Mouse (Mus musculus): ENCODE measurements around the gene Aven.
"Not testable (repeated sequence)": the region's sequence is repeated elsewhere in the genome, so short reads cannot be mapped to it uniquely, and the experiment has no call there.

Gene Aven

DNA sequence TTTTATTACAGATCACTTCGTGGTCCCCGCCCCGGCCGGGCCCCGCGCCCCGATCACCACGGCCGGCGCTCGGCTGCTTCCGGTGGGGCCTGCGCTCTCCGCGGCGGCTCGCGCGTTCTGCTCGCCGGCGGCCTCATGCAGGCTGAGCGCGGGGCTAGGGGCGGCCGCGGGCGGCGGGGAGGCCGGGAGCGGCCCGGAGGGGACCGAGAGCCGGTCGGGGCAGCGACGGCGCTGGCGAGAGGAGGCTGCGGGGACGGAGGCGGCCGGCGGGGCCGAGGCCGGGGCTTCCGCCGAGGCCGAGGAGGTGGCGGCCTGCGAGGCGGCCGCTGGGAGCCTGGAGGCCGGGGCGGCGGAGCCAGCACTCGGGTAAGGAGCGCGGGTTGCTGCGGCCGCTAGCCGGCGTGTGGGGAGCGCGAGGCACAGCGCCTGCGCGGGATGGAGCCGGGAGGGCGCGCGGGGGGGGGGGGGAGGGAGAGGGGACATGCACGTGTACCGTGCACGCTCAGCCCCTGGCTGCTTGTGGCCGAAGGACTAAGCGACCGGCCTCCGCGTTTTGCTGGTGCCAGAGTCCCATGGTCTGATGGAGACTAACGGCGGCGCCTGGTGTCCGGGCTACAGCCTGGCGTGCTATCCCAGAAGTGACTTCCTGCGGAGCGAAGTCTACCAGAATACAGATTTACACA, at the start of gene Aven:
Aven (plus strand) TSS at position 109 of the 683 bp plus-strand sequence.
- DNase-seq, result peak; percentile 81

GRCm38 (mm10) chr2:112443491-112443890, 49.3 kb upstream of the Aven start:
- DNase-seq, result no peak

GRCm38 (mm10) chr2:112445511-112445910, 47.3 kb upstream of the Aven start:
- DNase-seq, result no peak

- not testable (repeated sequence) for DNase-seq
These were observed 44.7 kb upstream of the Aven start for GRCm38 (mm10) chr2:112448046-112448445.

- no peak for DNase-seq
These were observed 44.2 kb upstream of the Aven start for GRCm38 (mm10) chr2:112448510-112449059.

GRCm38 (mm10) chr2:112449597-112450296, 43.0 kb upstream of the Aven start:
- no peak for DNase-seq

GRCm38 (mm10) chr2:112452513-112452912, 40.3 kb upstream of the Aven start:
- not testable (repeated sequence) for DNase-seq

GRCm38 (mm10) chr2:112454125-112454861, 38.5 kb upstream of the Aven start:
- DNase-seq, result no peak

GRCm38 (mm10) chr2:112454862-112455564, 37.8 kb upstream of the Aven start, which contains the start of gene Emc7:
Gene Emc7, plus strand, starts transcription at chr2:112454997.
- peak; percentile 98 for DNase-seq

DNA sequence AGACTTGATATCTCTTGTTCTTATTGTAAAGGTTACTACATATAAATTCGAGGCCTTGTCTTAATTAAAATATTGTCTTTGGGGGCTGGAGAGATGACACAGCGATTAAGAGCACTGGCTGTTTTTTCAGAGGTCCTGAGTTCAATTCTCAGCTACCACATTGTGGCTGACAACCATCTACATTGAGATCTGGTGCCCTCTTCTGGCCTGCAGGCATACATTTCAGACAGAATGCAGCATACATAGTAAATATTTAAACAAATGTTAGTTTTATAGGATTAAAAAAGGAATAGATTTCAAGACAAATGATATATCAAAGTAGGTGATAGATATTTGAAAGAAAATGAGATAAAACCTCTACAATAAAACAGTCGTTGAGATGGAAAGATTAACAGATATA, 32.2 kb upstream of the Aven start:
- DNase-seq, result no peak

- no peak for DNase-seq
These were observed 23.2 kb upstream of the Aven start for GRCm38 (mm10) chr2:112469542-112469941.

- DNase-seq, result no peak
These were observed 21.8 kb upstream of the Aven start for GRCm38 (mm10) chr2:112470961-112471381.

GRCm38 (mm10) chr2:112472076-112472475, 20.7 kb upstream of the Aven start:
- no peak for DNase-seq

DNA sequence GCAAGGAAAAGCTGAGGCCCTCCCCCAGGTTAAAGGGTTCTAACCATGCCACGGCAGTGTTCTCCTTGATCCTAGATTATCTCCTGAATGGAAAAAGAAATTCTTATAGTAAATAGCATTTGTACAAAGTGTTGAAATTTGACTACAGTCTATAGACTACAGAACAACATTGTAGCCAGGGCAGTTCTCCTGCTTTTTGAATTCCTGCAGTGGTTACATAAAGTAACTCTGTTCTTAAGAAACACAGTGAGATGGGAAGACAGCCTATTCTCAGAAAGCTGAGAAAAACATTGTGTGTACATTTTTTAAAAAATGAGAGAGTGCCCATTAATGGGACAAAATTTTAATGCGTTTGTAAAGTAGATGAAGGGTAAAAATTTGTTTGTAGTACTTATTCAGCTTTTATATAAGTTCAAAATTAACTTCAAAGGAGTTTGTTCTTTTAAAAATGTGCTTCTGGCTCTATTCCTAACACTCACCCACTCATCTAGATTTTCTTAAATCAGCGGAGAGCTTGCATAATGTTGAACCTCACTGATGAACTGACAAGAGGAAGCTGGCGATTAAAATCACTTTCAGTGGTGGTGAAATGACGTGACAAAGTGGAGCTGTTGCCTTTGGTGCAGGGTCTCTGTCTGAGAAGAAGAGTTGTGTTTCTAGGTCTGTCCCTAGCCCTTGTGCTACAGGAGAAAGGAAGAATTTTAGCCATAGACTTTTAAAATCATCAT, 17.6 kb upstream of the Aven start:
- DNase-seq, result no peak

- no peak for DNase-seq
These were observed 16.2 kb upstream of the Aven start for GRCm38 (mm10) chr2:112476554-112476953.

DNA sequence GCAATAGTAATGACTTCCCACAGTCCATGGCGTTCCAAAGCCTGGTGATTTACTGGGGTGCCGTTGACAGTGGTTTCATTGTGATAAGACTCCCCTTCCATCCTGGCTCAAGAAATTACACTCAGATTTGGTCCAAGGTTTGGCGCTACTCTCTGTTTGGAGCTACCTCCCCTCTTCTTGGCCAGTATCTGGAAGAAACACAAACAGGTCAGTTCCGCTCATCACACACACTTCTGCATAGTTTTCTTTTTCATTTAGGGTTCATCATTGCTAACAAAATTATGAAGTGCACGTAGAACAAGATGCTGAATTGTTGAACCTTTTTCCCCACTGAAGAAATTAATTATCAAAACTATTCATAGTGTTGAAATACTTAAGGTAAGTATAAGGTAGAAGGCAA, 12.1 kb upstream of the Aven start, which contains the start of gene Chrm5:
Chrm5 (minus strand) TSS at position 101 of the 400 bp plus-strand sequence.
- no peak for DNase-seq

DNA sequence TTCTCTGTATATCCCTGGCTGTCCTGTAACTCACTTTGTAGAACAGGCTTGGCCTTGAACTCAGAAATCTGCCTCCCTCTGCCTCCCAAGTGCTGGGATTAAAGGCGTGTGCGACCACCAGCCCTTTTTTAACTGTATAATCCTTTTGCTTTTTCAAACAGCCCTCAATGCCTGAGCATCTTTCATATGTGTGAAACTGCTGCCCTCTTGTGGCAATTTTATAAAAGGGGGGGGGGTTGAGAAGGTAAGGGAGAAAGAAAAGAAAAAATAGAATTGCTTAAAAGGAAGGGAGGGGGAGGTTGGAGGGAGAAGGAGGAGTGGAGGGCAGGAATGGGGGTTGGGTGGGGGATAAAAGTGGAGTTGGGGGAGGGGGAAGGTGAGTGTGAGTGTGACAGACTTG, 11.2 kb upstream of the Aven start:
- no peak for DNase-seq

DNA sequence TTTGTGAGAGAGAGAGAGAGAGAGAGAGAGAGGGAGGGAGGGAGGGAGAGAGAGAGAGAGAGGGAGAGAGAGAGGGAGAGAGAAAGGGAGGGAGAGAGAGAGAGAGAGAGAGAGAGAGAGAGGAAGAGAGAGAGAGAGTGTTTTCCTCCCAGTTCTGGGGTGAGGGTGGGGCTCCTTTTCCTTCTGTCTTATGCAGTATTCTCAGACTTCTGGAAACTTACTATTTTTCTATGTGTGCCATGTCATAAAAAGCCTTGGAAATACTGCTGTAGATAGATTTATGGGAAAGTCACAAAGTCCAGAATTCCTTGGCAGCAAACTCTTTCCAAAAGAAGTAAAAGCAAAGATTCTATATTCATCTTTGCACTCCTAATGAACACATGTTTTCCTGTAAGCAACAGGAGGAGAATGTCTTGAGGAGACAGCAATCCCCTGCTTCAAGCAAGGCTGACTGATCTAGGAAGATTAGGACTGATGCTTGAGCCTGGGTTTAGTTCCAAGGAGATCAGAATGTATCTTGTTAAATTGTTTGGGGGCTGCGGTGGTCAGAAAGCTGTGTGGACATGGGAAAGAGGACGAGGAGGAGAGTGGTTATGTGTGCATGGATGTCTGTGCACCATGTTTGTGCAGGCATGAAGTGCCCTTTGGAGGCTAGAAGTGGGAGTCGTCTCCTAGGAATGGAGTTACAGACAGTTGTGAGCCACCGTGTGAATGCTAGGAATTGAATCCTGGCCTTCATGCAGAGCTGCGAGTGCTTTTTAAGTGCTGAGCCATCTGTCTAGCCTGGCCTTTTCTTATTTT, 10.0 kb upstream of the Aven start:
- DNase-seq, result no peak

- peak; percentile 21 for DNase-seq
These were observed 9.5 kb upstream of the Aven start for GRCm38 (mm10) chr2:112483334-112483651.

DNA sequence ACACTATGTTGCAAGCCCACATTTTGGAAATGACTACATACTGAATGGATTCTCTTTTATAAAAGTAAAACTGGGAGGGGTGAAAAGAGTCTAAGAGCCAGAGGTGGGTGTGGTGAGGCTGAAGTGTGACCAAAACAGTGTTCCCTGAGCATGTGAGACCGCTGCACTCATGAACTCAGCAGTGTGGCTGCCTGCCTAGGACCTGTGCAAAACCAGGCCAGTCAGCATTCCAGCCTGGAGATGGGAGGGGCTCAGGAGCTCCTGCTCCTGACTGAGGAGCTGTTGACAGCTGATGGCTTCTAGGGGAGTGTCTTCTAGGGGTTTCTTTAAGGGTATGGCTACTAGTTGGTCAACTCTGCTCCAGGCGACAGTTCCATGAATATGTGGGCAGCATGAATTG, 7.9 kb upstream of the Aven start:
- no peak for DNase-seq
